Mouse (Mus musculus) midbrain, embryonic 12.5 days (tissue): Measurements from ENCODE around the gene Crb2. TPM values are rescaled to one million over a fixed set of nuclear protein-coding genes. Genes with fewer than 3 reads are reported as not detected.
A peak's percentile ranks its signal among the peaks of the same experiment; 100 is the strongest.

Experiments
- ATAC-seq: fragments of 200-750 bp; cut with Nextera tagmentation; 2 replicates; pipeline ENCODE4 v1.8.0; 2017; ENCODE audit warnings: low read depth, moderate TSS enrichment, moderate library complexity; ENCODE audit not compliant: low FRiP score
- H3K27ac ChIP-seq: fragments of 300-500 bp; sonication (generic); replicated peaks from 2 replicates; pipeline ENCODE4 v1.5.1; 2016; ENCODE audit warnings: mild to moderate bottlenecking
- H3K27me3 ChIP-seq: fragments of 300-500 bp; sonication (generic); 2 replicates; pipeline ENCODE4 v1.6.1; 2016; ENCODE audit warnings: mild to moderate bottlenecking
- H3K36me3 ChIP-seq: fragments of 300-500 bp; sonication (generic); 2 replicates; pipeline ENCODE4 v1.6.1; 2016
- H3K4me1 ChIP-seq: fragments of 300-500 bp; sonication (generic); 2 replicates; pipeline ENCODE4 v1.6.1; 2016
- H3K4me2 ChIP-seq: fragments of 300-500 bp; sonication (generic); replicated peaks from 2 replicates; pipeline ENCODE4 v1.6.1; 2016; ENCODE audit warnings: mild to moderate bottlenecking, moderate library complexity
- H3K4me3 ChIP-seq: fragments of 300-500 bp; sonication (generic); 2 replicates; pipeline ENCODE4 v1.5.1; 2016; ENCODE audit warnings: mild to moderate bottlenecking
- H3K9ac ChIP-seq: fragments of 300-500 bp; sonication (generic); replicated peaks from 2 replicates; pipeline ENCODE4 v1.6.1; 2016; ENCODE audit warnings: mild to moderate bottlenecking, moderate library complexity
- H3K9me3 ChIP-seq: fragments of 300-500 bp; sonication (generic); 2 replicates; pipeline ENCODE4 v1.6.1; 2016; ENCODE audit warnings: mild to moderate bottlenecking
- WGBS: fragments of 180-500 bp; shearing (Covaris S2); methylation state at CpG from one replicate; pipeline ENCODE4 v1.1.7; 2016; 5-methylcytosine and 5-hydroxymethylcytosine counted together
- polyA plus RNA-seq: library from polyadenylated mRNA; unstranded; fragments of >200 nt; fragmentation: Nextera tagmentation; extraction: Ambion mirVana; gene quantifications from 2 replicates; pipeline ENCODE4 v1.2.1, GENCODE M21; 2016

Crb2 gene
- polyA plus RNA-seq, 1 experiment from 2014 or later: 21.8 TPM

DNA sequence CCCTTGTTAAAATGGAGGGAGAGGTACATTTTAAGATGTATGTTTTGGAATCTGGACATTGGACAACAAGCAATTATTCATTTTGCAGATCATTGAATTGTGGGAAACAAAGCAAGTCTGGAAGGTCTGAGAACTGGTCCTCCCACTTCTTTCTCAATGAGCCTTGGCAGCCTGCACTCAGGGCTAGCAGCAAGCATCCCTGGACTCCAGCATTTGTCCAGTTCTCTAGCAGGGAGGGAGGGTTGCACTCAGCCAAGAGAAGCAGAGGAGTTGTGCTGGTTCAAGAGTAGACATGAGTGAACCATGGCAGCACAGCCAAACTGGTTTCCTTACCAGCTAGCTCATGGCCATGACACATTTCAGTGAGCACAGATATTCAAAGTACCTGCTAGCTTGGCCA lies 63.9 kb downstream of the Crb2 start:
- no peak overlapping the region for H3K9ac ChIP-seq
- H3K27ac ChIP-seq: no peak overlapping the region
- H3K4me3 ChIP-seq: no peak overlapping the region
- peaks cover 8% of the 10 kb centered on the region; the same call in 1 of the 2 replicates for H3K27me3 ChIP-seq
- no peaks in the 10 kb centered on the region for H3K9me3 ChIP-seq
- no peak for ATAC-seq
- no peaks in the 10 kb centered on the region for H3K36me3 ChIP-seq
- no peak overlapping the region for H3K4me2 ChIP-seq
- H3K4me1 ChIP-seq: peaks cover 30% of the 10 kb centered on the region

DNA sequence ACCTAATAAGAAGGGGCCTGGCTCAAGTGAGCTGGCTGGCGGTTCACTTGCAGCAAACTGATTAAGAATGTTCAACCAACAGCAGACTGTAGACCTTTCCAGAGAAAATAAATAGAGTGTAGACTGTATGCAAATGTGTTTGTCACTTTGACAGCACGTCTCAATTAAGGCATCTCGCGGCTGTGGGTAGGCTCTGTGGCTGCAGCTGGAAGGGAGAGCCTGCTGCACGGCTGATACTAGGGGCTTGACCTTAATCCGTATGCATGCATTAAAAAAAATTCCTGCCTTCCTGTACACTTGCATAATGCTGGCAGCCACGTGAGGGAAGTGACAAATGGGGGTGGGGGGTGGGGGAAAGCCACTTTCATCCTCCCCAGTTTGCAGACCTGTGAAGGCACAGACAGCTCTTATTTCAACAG lies 66.1 kb downstream of the Crb2 start:
- Histone ChIP-seq H3K9me3 (no peaks in the 10 kb centered on the region), H3K4me1 (peaks cover 30% of the 10 kb centered on the region), H3K36me3 (no peaks in the 10 kb centered on the region), H3K27ac (peak overlapping the region; percentile 79), H3K4me2 (no peak overlapping the region), H3K9ac (no peak overlapping the region), H3K4me3 (no peak overlapping the region), H3K27me3 (peaks cover 8% of the 10 kb centered on the region; the same call in 1 of the 2 replicates)
- WGBS: 2% methylated on average over 7 of the region's 7 CpGs
- ATAC-seq: peak; percentile 95

DNA sequence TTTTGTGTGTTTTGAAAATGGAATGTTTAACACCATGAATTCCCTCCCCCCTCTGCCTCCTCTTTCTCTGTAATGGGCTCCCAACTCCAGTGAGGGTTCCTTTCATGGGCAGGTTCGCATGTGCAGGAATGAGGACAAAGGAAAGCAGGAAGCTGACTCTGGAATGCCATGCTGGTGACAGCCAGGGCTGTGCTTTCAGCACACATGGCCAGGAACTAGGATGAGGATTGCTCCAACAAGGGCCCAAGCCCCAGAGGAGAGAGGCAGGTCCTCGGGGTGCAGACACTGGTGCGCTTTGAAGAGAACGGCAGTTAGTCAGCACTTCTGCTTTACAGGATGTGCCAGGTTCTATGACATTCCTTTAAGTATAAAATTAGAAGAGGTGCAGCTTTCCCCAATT lies 66.7 kb downstream of the Crb2 start:
- 27% methylated on average over 4 of the region's 4 CpGs for WGBS
- Histone ChIP-seq H3K9ac (no peak overlapping the region), H3K27me3 (peaks cover 8% of the 10 kb centered on the region; the same call in 1 of the 2 replicates), H3K36me3 (no peaks in the 10 kb centered on the region), H3K4me1 (peaks cover 30% of the 10 kb centered on the region), H3K27ac (peak overlapping the region; percentile 79), H3K4me3 (no peak overlapping the region), H3K9me3 (no peaks in the 10 kb centered on the region), H3K4me2 (no peak overlapping the region)
- peak; percentile 55 for ATAC-seq

Other genes with a start within 250 kb of the Crb2 start
- 106 and 117 TPM in 2 replicates for gene Strbp, start 72.4 kb upstream of the Crb2 start, polyA plus RNA-seq